Mouse (Mus musculus) layer of hippocampus, postnatal 14 days (tissue): ENCODE measurements around the gene Nav1. TPM values are rescaled to one million over a fixed set of nuclear protein-coding genes. Genes with fewer than 3 reads are reported as not detected.

Experiments
- DNase-seq, 2 experiments: peaks; one replicate each; pipeline ENCODE4 v3.0.0; 2021 to 2022; ENCODE audit warnings: low spot score in 2 of 2, mixed read lengths in 1 of 2
- total RNA-seq, 2 experiments: library from RNA; stranded (reverse); gene quantifications; 2 replicates each; pipeline ENCODE4 v1.2.3; 2021

Nav1 gene
- total RNA-seq, 2 experiments from 2014 or later = 161 to 168 TPM

DNA sequence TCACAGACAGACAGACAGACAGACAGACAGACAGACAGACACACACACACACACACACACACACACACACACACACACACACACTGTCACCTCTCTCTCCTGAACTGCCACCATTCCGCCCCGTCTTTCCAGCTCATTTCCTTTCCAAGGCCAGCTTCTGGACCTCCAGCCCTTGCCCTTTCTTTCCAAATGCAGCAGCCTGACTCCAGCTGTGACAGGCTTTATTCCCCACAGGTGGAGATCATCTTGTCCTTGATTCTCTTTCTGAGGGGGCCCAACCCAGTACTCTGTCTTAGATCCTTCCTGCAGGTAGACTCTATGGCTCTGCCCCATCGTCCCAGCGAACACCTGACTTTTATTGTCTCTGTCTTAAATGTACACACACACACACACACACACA, 53.5 kb downstream of the Nav1 start:
- no peak for DNase-seq

DNA sequence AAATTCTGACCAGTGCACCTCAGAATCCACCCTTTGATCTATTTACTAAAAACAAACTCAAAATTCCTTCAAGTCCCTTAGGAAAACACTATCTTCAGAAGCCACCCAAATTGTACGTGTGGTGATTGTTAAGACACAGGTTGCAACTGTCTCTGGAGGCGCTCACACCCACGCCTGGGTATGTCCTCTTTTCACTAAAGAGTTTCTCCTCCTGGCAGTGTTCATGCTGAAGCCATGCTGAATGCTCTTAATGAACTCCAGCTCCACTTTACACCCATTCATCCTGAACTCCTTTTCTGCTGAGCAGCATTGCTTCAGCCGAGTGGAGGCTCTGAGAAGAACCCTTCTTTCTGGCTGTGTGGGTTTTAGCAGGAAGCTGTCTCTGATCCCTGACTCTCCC, 53.9 kb downstream of the Nav1 start:
- DNase-seq = no peak

DNA sequence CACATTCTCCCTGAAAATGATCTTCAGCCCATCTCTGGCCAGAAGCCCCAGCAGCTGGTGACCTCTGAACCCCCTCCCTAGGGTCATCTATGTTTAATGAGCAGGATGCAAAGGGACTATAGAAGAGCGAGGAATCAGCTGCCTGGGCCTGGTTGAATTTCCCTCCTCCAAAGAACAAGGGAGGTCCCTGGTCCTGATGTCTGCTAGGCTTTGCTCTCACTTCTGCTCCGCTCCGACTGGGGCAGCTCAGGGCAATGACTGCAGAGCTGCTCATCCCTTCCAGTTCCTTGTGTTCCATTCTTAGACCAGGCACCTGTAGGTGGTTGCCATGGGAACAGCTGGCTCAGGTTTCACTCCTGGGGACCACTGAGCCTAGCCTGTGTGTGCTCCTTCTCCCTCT, 56.2 kb downstream of the Nav1 start:
- no peak for DNase-seq

DNA sequence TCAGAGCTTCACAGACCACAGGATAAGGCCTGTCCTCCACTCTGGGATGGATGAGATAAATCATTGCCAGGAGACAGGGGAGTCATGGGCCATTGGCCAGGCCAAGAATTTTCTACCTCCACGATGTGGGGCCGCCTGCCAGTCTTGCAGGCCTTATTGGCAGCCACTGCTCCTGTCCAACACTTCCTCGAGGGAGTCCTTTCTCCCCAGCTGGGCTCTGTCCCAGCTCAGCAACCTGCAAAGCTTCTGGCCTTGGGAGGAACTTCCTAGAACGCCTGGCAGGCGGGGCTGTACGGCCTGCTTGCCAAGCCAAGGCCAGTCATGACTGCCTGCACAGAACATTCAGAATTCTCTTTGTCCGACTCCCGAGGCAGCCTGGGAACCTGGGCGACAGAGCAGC, 58.3 kb downstream of the Nav1 start:
- peak; percentile 57 to 77 for DNase-seq

DNA sequence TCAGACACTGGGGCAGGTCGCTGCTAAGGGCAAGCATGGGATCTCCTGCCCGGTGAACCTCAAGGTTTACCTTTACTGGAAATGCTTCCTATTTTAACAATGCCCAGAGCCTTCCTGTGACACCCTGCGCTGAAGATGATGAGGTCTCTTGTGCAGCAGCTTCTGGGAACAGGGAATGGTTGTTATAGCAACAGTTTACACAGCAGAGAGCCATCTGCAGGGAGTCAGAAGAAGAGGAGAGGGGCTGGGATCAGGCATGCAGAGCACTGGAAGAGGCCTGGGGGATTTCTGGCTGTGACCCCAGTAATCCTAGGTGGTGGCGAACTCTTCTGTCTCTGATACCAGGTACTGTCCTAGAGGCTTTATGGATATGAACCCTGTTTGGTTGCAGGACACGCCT, 61.0 kb downstream of the Nav1 start:
- peak in 1 of 2 experiments; percentile 59 for DNase-seq

DNA sequence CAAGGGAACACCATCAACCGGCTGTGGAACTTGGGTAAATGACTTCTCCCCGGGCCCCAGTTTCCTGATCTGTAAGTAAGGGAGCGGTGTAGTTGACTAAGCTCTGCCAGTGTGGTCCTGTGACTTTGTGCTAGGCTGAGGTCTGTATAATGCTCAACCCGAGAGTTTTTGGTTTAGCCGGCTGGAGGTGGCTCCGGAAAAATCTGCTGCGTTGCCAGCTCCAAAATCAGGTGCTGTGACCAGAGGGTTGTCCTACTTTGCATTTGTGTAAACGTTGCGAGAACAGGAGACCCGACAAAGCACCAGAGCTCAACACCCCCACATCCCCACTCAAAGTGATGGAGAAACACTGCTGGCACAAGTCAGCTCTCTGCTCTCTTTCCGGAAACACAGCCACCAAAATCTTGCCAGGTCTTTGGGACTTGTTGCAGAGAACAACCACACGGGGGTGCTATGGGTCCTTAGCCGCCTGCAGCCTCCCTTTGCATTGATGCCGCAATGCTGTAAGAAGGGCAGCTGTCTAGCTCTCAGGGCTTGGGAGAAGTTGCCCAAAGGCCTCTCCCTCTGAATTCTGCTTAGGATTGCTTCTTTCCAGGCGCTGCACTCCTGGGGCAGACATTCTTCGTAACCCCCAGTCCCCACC, 62.5 kb downstream of the Nav1 start:
- peak; percentile 86 to 92 for DNase-seq

DNA sequence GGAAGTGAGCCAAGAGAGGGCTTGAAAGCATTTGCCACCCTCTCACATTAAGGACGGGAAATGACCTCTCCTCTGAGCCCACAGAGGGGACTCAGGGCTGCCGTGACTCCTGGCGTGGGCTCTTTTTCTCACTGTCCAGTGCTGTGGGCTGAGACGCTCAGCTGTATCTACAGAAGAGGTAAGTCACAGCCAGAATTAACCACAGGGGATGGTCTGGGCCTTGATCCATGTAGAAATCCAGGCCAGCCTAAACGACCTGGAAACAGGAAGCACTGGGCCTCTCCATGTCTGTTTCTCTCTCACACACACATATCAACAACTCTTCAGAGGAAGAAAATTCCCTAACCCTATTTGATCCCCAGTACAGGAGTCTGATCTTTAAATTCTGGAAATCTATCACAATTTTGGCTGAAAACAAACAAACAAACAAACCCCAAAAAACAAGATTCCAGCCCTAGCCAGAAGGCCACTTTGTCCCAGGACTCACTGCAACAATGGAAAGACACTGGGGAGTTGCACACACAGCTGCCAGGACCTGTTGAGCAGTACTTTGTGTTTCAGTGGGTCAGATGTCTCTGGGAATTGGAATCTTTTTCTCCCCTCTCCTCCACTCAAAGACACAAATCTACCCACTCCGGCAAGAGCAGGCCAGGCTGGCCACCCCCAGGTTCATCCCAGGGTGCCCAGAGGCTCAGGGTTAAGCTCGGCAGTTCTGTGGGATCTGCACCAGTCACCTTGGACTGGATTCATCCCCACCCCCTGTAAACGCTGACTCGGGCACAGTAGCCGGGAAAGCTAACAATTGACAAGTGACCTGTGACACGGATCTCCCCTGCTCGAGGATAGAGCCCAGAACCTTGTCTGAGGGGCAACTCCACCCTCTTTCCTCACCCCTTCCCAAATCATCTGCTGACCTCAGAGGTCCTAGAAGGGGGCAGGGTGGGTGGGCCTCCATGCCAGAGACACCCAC, 64.0 kb downstream of the Nav1 start:
- DNase-seq = no peak

DNA sequence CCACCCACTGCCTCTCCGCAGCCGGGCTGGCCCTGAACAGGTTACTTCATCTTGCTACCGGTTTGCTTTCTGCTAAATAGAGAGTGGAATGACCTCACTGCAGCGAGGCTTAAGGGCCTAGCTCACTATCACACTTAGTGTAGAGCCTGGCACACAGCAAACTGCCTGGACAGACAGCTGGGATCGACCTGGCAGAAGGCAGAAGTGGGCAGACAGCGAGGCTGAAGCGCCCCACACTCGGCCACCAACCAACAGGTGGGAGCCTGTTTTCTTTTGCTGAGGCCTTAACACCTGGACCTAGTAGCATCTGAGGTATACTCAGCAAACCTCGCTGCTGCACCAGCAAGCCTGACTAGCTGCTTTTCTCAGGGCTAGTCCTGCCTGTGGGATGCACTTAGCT, 65.0 kb downstream of the Nav1 start:
- no peak for DNase-seq

DNA sequence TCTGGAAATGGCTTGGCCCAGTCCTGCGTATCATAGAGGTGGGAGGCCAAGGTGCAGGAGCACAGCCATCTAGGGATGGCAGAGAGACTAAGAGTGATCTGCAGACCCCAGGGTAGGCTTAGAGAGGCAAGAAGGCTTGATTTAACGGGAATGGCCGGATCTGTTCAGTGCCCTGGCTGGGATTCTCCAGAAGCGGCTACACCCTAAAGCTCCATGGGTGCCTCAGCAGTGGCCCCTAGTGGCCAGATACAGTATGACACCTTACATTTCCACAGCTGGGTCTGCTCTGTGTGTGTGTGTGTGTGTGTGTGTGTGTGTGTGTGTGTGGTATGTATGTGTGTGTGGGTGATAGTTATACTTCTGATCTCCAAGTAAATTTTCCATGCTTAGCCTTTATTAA, 66.8 kb downstream of the Nav1 start:
- DNase-seq = peak; percentile 88 to 90

DNA sequence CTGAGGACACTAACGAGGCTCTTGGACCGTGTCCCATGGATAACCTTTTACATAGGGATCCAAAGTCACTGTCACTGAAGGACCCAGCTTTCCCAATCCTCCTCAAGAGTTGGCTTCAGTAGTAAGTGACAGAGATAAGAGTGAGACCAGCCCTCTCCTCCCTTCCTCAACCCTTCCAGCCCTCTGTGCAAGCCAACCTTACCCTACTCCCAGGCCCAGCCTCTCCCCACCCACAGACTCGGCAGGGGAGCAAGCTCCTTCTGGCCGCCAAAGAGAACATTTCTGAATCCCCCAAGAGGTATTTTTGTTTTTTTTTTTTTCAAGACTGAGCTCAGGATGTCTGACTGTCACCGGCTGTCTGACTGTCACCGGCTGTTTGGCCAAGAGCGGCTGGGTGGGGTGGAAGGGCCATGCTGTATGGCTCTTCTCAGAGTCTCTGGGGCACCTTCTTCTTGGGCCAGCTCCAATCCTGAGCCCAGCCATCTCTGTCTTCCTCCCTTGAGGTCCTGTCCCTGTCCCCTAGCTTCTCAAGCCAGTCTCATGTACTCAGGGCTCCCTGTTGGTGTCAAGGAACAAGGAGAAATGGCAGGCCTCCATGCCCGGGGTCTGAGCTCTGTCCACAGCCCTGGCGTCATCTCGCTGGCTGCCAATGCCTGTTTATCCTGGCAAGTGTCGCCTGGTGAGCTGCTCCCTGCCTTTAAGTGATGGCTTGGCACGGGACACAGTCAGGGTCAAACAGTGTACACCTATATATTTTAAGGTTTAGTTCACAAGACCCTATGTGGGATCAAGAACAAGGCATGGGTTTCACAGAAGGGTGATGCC, 68.4 kb downstream of the Nav1 start:
- DNase-seq = no peak

DNA sequence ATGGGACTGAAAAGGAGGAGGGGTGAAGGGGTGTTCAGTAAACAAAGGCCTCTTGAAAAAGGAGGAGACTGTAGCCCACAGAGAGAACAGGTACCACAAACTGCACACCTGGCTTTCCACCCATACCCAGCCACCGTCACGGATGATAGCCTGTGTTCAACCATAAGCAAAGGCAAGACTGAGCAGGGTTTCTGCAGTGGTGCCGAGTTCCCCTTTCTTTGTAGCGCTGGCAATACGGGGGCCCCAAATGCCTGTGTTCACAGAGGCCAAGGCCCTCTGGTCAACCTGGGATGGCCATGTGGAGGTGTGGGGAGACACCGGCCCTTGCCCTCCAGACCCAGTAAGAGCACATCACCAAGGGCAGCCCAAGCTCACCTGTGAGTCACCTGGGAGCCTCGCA, 70.3 kb downstream of the Nav1 start:
- DNase-seq = no peak

DNA sequence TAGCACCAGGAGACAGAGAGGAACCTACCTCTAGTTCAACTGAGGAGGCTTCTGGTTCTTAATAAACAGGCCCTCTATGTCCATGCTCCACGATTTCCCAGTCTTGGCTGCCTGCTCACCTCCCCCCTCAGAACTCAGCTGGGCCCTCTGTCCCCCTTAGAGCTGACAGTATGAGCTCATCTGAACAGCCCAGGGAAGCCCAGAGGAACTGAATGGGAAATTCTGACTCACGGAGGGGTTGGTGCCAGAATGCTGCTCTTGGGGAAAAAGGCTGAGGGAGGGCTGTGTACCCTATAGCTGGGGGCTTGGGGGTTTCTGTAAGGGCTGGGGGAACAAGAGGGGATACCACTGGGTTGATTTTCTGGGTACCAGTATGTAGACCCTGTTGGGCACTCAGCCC, 70.8 kb downstream of the Nav1 start:
- no peak for DNase-seq

DNA sequence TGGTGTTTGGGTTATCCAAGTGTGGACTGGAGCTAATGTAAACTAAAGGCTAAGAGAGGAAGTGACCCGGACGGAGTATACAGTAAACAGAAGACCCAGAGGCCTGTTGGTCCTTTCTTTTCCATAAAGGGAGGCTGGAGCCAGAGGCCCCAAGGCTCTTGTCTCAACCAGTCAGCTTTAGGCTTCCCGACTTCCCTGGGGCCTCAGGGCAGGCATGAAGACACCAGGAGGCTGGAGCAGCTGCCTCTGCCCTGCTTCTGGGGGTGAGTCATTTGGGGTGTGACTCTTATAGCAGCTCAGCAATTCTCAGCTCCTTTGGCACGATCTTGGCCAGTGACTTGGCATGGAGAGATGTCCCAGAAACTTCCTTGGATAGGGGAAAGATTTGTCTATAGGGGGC, 71.8 kb downstream of the Nav1 start:
- DNase-seq = no peak

DNA sequence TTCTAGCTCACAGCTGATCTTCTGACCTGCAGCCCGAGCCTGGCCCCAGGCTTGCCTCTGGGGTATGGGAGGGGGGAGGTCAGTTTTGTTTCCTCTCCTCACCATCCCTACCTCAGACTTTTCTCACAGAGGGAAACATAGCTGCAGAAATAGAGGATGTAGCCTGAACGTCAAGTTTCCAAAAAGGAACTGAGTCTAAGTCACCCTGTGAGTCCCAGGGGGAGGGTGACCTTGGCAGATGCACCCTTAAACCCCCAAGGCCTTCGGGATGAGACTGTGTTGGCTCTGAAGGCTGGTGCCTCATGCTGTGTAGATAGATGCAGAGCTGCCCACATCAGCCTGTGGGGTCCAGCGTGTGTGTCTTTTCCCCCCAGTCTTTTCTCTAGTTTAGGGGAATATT, 72.3 kb downstream of the Nav1 start:
- no peak for DNase-seq

DNA sequence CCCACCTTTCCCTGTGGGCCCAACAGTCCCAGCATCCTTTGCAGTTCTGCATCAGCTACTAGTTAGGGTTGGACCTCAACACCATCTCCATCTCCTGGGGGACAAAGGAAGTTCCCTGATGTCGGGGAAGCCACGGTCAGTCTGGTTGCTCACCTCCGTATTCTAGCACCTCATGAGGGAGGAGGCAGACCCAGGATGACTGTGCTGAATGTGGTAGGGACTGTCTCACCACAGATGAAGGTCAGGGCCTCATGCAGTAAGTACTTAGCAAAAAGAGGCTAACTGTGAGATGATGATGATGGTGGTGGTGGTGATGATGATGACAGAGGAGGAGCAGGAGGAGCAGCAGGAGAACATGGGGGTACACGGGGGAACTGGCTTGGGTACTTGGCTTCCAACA, 73.0 kb downstream of the Nav1 start:
- no peak for DNase-seq

DNA sequence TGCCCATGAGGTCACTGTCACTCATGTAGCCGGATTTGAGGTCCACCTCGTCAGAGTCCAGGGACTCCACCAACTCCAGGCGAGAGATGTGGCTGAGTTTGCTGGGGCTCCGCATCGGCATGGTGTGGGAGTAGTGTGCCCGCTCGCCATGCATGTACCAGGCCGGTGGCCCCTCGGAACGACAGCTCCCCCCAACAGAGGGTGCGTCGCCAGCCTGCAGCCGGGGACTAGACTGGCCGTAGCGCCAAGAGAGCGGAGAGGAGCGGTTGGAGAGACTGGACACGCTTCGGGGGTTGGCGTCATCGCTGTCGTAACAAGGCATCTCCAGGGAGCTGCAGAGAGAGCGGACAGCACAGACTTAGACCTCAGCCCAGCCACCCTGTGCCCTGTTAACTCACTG, 74.7 kb downstream of the Nav1 start:
- DNase-seq = no peak

DNA sequence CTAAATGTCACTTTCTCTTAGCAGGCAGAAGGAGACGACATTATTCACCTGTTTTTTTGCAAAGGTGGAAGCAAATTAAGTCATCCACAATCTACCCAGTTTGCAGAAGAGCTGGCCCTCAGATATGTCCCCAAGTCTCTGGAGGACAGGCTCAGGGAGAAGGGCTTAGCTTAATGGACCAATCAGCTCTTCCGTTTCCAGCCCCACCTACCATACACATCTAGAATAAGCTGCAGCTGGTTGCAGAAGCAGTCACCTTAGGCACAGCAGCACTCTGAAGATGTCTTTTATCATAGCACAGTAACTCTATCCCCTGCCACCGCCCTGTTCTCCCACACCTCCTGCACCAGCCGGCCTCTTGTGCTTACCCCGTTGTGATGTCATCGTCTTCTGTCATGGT, 75.1 kb downstream of the Nav1 start:
- no peak for DNase-seq

DNA sequence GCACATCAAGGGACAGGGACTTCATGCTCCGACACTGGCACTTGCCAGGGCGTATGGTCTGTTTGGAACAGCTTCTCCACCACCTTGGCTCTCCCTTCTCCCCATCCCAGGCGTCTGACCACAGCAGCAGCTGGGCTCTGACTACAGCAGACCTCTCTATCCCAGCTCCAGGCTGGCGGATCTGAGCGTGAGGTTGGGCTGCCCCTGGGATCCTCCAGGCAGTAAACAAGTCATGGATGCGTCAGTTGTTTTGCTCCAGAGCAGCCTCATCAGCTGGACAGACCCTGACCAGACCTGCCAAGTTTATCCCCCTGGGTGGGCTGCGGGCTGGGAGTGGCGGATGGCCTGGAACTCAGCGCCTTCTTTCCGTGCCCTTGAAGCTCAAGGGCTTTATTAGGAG, 76.0 kb downstream of the Nav1 start:
- DNase-seq = no peak

DNA sequence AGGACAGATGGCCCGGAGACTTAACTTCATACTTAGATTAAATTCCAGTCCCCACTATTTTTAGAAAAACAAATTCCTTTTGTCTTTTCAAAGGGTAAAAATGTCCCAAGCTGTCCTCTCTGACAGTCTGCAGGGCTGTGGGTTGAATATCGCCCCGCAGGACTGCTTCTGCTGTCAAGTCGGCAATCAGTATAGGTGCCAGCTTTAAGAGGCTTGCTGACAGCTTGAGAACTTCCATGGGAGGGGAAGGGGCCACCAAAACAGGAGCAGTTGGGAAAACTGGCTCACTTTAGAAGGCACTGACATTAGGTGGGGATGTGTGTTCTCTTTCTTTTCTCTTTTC, 82.6 kb downstream of the Nav1 start:
- no peak for DNase-seq

DNA sequence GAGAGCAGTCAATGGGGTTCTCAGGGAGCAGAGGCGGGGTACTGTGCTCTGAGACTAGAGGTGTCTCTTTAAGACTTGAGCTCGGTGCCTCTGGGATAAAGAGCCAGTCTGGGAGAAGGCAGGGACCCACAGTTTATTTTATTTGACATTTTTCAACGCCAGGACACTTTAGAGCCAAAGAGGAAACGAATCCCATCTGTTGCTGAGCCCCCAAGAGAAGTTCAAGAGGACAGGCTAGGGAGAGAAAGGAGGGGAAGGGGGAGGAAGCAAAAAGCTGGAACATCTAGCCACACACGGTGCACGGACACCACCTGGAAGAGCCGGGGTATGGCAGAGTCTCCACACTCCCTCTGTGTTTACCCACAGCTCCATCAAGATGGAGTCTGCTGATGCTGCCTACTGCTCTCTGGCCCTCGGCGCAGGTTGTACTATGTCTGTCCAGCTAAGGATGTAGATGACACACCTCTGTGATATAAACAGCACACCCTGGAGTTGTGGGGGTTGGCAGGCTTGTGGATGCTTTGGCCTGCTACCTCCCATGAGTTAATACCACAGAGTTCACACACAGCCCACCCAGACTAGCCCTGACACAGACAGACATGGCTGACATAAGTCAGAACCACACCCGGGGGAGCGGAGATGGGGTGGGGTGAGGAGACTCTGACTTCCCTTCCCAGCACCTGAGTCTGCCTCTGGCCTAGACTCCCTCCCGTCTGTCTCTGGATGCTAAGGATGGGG, 83.1 kb downstream of the Nav1 start:
- DNase-seq = no peak

DNA sequence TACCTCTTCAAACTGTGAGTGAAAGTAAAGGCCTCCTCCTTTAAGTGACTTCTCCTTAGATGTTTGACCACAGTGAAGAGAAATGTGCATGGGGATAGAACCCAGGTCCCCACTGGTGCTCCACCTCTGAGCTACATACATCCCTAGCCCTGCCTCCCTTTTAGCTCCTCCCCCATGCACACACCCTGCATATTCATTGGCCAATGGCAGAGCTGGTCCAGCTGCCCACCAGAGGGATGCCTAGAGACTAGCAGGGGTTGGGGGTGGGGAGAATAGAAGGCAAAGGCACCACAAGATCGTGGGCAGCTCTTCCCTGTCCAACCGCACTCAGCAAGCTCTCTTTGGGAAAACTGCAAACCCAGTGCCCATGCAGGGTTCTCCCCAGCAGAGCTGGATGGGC, 83.8 kb downstream of the Nav1 start:
- no peak for DNase-seq
